Mouse (Mus musculus): ENCODE results near the gene Tex47. TPM values are rescaled to one million over a fixed set of nuclear protein-coding genes. Genes with fewer than 3 reads are reported as not detected.

Tex47 gene
- polyA plus RNA-seq, 1 experiment from 2014 or later: 0.82 TPM

Other genes with a start within 250 kb of the Tex47 start
- gene Zfp804b, start 40.6 kb downstream of the Tex47 start, polyA plus RNA-seq (2014; fragmentation: Nextera tagmentation; extraction: Ambion mirVana): 0.81 and 1.0 TPM in 2 replicates